Mouse (Mus musculus) embryo, embryonic 10 days (tissue): ENCODE measurements around the gene Abcg4.
"Not testable (repeated sequence)": the region's sequence is repeated elsewhere in the genome, so short reads cannot be mapped to it uniquely, and the experiment has no call there.

Experiments used
- DNase-seq: peaks from one replicate; pipeline ENCODE4 v3.0.0-alpha.2; 2015; ENCODE audit warnings: low spot score

The Abcg4 gene

GRCm38 (mm10) chr9:44319887-44320798, 31.7 kb upstream of the Abcg4 start, which contains the start of gene C2cd2l:
Gene C2cd2l, minus strand, starts transcription at chr9:44320285.
- peak; percentile 96 for DNase-seq

- DNase-seq, result peak; percentile 33
Measured at GRCm38 (mm10) chr9:44319105-44319886, 30.9 kb upstream of the Abcg4 start.

- no peak for DNase-seq
Measured at GRCm38 (mm10) chr9:44318826-44319095, 30.3 kb upstream of the Abcg4 start.

GRCm38 (mm10) chr9:44318076-44318825, 29.8 kb upstream of the Abcg4 start:
- DNase-seq, result no peak

GRCm38 (mm10) chr9:44317452-44317851, 29.0 kb upstream of the Abcg4 start:
- no peak for DNase-seq

- DNase-seq, result no peak
Measured at GRCm38 (mm10) chr9:44314910-44315309, 26.5 kb upstream of the Abcg4 start.

- no peak for DNase-seq
Measured at GRCm38 (mm10) chr9:44314257-44314547, 25.8 kb upstream of the Abcg4 start.

GRCm38 (mm10) chr9:44313476-44314256, 25.3 kb upstream of the Abcg4 start:
- no peak for DNase-seq

- peak; percentile 63 for DNase-seq
Measured at GRCm38 (mm10) chr9:44311136-44312134, 23.0 kb upstream of the Abcg4 start.

GRCm38 (mm10) chr9:44310750-44311135, 22.3 kb upstream of the Abcg4 start:
- DNase-seq, result no peak

GRCm38 (mm10) chr9:44309756-44310155, 21.3 kb upstream of the Abcg4 start:
- no peak for DNase-seq

- DNase-seq, result no peak
Measured at GRCm38 (mm10) chr9:44307248-44307647, 18.8 kb upstream of the Abcg4 start.

- DNase-seq, result no peak
Measured at GRCm38 (mm10) chr9:44306532-44306931, 18.1 kb upstream of the Abcg4 start.

GRCm38 (mm10) chr9:44305466-44306079, 17.2 kb upstream of the Abcg4 start, which contains the start of gene Hinfp:
Gene Hinfp, minus strand, starts transcription at chr9:44305671.
- peak; percentile 100 for DNase-seq

- DNase-seq, result not testable (repeated sequence)
Measured at GRCm38 (mm10) chr9:44300001-44300400, 11.6 kb upstream of the Abcg4 start.

GRCm38 (mm10) chr9:44292490-44292889, 4.1 kb upstream of the Abcg4 start:
- DNase-seq, result peak; percentile 71

GRCm38 (mm10) chr9:44288959-44289291, 510 bp upstream of the Abcg4 start:
- DNase-seq, result peak; percentile 47

- DNase-seq, result peak; percentile 62
Measured at GRCm38 (mm10) chr9:44287401-44288075, 877 bp downstream of the Abcg4 start.

- no peak for DNase-seq
Measured at GRCm38 (mm10) chr9:44287003-44287400, 1.4 kb downstream of the Abcg4 start.
